Mouse (Mus musculus) ovary, postnatal 10 days (tissue): ENCODE data around the gene Gpr89.
A peak's percentile ranks its signal among the peaks of the same experiment; 100 is the strongest.

Source experiments
- DNase-seq: peaks from one replicate; pipeline ENCODE4 v3.0.0; 2022; ENCODE audit warnings: low spot score

The Gpr89 gene

GRCm38 (mm10) chr3:96904851-96905541, at the start of gene Gpr89:
TSS of gene Gpr89 (minus strand) at chr3:96905346.
- peak; percentile 94 for DNase-seq

DNA sequence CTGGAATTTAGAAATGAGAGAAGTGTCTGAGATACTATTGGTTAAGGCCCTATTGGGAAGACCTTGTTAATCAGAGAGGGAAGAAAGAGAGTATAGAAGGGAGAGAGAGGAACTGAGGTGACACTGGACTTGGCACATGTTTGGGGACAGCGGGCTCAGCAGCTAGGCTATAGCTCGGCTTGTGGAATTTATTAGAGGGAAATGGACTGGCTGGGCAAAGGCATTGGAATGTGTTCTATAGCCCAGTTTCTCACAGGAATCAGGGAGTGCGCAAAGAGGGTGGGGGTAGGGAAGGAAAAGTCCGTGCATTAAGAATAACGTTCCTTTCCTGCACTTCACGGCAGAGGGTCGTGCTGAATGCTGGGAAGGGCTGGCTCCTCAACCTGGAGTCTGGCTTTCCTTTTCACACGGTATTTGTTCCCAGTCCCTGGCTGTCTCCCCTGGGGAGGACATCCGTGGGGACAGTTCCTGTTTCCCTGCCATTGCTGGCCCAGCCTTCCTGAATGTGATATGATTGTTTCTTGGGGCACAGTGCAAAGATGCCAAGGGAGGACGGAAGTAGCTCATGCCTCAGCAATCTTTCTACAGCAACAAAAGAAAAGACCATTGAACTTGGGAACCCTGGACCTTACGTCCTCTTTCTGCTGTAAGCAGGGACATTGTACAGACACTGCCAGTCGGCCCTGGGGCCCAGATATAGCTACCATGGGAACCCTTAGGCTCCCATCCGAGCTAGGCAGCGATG, 48.5 kb upstream of the Gpr89 start:
- no peak for DNase-seq

DNA sequence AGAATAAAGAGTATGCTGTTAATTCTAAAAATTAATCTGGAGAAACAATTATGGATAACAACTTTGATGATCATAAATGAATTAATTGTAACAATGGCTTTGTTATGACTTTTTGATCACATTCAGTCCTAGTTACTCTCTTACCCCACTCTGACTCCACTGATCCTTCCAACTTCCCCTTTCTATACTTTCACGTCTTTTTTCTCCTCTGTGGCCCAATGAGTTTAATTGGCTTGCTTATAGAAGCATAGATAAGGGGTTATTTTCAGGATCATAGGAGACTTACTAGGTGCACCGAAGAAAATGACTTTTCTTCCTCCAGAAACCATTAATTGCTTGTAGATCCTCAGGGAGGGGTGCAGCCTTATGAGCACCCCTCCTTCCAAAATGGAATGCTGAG, 37.6 kb upstream of the Gpr89 start:
- no peak for DNase-seq

DNA sequence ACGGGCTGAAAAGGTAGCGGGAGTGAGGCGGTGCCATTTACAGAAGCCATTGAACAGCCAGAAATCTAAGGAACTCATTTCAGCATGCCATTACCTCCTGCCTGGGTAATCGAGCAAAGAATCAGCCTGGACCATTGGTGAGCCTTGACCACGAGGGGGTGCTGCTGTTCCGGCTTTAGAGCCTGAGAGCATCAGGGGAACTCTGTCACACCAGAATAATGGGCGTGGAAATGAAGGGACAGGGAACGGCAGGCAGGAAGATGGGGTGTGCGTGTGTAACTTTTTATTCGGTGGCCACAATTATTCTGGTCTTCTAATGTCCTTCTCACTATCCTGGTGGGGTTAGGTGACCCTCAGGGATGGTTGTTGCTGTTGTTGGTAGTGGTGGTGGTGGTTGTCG, 33.6 kb upstream of the Gpr89 start:
- peak; percentile 74 for DNase-seq

DNA sequence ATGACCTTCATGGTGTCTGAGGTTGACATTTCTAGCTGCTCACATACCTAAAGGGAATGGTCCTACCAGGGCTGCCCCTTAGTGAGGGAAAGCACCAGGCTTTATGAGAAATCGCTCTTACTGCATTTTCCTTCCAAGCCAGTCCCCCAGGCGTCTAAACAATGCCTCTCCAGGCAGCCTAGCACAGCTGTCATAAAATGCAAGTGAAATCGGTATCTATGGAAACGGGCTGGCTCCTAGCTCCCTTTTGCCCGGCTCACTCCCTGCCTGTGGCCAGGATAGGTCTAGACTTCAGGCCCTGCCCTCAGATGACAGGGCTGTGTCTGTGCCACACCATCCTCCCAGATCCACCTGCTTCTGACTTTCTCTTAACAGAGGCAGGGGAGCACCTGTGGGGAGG, 32.5 kb upstream of the Gpr89 start:
- DNase-seq, result no peak

- no peak for DNase-seq
Observed at GRCm38 (mm10) chr3:96936241-96936640, 31.1 kb upstream of the Gpr89 start.

DNA sequence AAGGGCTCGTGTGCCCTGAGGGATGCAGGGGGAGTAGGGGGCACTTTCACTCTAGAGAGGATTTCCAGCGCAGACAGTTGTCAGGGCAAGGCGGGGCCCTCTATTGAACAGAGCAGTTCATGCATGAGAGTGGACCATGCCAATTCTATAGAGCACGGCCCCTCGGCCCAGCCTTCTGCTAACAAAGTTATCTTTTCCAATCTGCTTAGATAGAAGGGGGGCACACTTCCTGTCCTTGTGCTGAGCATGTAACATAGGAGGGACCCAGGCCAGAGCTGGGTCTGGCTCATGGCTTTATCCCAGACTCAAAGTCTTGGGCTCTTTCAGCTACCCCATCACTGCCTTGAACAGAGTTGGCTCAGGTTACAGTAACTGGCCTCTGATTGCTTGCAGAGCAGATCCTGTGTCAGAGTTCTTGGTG, 26.1 kb upstream of the Gpr89 start:
- DNase-seq, result no peak

DNA sequence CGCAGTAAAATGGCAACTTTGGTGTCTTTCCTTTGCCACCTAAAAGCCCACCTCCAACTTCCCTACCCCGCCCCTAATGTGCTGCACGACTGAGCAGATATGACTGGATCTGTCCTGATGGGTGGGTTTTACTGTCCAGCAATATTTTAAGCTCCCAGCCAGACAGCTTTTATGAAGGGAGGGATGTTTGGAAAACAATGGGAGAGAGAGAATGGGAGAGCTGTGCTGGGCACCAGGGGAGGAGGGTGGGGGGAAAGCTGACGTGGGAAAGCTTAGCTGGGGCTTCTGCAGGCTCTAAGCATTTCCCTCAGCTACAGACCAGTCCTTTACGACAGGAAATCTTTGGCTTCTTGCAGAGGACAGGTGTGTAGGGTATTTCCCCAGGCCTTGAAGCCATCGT, 20.8 kb upstream of the Gpr89 start, which contains the start of gene Gja8:
TSS of gene Gja8 (minus strand) at position 101 of the 400 bp plus-strand sequence.
- no peak for DNase-seq

- no peak for DNase-seq
Observed at GRCm38 (mm10) chr3:96924631-96925030, 19.5 kb upstream of the Gpr89 start.

- no peak for DNase-seq
Observed at GRCm38 (mm10) chr3:96920991-96921390, 15.8 kb upstream of the Gpr89 start.

DNA sequence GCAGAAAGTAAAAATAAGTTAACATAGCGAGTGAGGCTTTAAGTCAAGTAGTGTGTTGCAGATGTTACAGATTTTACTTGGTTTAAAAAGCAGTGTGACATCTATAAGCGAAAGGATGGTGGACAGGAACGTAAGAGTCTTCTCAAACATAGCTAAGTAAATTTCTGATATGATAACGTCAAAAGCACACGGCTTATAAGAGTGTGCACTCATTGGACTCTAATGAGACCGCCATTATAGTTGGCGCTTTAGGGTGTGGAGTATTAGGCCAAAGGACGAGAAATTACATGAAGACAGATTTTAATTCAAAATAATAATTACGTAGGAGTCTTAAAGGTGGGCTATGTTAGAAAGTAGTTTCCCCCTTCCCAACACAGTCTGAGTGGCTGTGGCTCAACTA, 446 bp upstream of the Gpr89 start:
- no peak for DNase-seq

DNA sequence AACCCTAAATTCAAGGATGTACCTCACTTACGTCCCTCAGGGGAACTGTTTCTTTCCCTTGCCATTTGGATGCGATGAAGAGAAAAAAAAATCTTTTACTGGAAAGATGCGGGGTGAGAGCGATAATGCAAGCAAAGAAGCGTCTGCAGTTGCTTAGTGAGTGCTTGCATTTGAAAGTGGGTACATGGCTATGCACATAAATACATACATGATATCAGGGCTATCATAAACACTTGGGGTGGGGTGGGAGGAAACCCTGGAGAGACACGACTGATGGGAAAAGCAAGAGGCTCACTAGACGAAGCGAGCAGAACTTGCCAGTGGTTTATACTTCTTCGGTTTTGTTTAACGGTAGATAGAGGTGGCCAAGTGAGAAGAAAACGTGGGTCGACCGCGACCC, 753 bp downstream of the Gpr89 start, which contains the start of gene Gja5:
TSS of gene Gja5 (plus strand) at position 301 of the 400 bp plus-strand sequence.
- DNase-seq, result no peak

DNA sequence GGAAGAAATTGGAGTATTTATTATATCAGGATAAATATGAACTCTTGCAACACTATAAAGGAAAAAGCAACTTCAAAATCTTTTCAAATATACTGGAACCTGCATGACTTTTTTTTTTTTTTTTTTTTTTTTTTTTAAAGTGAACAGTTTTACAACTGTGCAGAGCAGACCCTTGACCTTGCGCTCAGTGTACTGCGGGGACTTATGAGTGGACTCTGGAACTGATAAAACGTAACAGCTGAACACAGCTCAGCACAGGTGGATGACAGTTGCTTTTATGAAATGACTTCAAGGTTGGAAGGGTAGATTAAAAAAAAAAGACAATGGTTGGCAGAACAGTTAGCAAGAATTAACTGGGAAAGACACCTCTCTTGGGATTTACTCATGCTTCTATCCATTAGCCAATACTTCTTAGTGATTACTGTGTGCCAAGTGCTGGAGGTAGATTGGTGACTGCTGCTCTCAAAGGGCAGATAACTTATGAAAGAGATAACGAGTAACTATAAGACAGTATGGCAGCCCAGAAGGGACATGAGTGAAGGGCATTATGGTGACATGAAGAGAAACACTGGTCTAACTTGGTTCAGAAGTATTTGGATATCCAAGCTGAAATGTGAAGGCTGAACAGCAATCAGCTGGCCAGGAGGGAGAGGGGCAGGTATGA, 2.7 kb downstream of the Gpr89 start:
- DNase-seq, result no peak

GRCm38 (mm10) chr3:96883690-96884089, 21.5 kb downstream of the Gpr89 start:
- no peak for DNase-seq

DNA sequence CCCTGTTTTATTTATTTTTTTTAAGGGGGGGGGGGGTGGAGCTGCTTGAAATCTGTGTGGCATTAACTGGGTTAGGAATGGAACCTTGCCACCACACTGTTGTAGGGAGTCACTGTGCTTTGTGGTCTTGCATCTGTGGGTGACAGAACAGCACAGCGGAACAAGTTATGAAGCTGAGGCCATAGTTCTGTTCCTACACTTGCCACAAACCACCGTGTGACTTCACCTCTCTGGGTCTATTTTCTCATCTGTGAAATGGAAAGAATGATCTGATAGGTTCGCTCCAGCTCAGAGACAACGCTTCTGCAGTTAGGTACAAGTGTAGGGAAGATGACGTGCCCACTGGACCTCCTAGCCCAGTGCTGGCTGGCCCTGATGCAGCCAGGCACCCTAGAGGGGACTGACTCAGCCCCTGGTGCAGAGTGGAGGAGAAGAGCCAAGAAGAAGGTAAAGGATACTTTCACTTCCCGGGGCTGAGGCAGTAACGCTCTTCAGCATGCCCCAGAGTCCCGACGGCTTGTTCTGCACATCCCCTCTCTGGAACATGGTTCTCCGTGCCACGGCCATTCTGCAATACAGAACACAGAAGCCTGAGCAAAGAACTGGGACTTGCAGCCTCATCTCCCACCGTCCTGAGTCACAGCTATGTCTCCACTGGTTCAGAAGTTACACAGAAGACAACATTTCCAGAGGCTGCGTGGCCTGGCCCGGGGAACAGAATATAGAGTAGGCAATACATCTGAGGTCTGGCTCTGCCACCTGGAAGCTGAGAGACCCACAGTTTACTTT, 22.9 kb downstream of the Gpr89 start:
- DNase-seq, result no peak

GRCm38 (mm10) chr3:96881557-96881956, 23.6 kb downstream of the Gpr89 start:
- no peak for DNase-seq

DNA sequence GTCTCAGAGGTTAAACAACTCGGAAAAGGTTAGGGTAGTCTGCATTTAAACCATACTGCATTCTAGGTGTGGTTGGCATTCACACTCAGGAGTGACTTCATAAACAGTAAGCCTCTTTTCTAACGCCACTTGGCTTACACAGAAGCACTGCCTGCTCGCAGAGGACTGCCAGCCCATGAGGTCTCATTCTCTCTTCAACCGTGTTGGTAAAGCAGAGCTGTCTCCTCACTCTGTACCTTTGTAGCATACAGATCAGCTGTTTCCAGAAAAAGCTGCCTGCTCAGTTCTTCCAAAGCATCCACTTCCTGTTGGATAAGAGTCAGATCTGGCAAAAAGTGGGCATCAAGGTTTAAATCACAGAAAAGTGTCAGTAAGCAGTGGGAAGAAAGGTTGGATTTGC, 24.8 kb downstream of the Gpr89 start:
- DNase-seq, result no peak

GRCm38 (mm10) chr3:96879536-96879935, 25.6 kb downstream of the Gpr89 start:
- no peak for DNase-seq

GRCm38 (mm10) chr3:96874808-96875571, 30.2 kb downstream of the Gpr89 start:
- no peak for DNase-seq

DNA sequence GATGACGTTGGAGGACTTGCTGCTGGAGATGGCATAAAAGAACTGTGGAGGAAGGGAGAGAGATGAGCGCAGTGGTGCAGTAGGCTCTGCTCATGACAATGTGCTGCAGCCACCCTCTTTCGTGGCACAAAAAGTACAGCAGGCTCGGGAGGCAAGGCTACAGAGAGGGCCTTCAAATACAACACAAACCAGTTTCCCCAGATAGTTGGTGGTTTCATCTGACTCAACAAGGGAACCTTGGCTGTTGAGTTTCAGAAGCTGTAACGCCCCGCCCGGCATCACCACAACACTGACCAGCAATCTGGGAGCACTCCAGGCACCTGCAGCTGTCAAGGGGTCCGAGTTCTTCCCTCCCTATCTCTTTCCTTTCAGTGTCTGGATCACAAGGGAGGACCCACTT, 32.6 kb downstream of the Gpr89 start:
- no peak for DNase-seq

- no peak for DNase-seq
Observed at GRCm38 (mm10) chr3:96871070-96871469, 34.1 kb downstream of the Gpr89 start.
